Mouse (Mus musculus): ENCODE measurements around the gene Cep170b.

DNA sequence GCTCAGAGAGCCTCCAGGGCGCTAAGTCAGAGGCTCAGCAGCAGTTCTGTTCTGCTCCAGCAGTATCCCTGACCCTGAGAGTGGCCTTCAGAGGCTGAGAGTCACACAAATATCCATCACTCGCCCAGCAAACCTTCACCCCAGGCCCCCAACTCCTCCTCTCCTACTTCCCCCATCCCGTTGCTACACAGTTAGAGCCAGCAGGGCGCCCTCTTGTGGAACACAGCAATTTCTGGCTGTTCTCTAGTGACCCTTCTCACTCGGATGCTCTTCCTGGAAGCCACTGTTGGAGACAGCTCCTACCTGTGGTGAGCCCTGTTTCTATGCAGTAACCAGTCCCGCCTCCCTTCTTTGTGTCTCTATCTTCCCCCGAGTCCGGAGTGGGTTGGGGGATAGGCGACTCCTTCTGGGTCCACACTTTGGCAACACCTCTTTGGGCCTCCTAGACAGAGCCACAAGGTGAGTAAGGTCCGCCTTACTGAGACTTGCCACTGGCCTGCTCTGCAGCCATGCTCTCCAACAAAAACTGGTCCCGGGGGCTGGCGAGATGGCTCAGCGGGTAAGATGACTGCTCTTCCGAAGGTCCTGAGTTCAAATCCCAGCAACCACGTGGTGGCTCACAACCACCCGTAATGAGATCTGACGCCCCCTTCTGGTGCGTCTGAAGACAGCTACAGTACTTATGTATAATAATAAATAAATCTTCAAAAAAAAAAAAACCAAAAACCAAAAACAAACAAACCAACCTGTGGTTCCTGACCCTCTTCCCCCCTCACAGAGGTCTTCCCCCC is 44.8 kb upstream of the Cep170b start:
- peak; percentile 79 for TF ChIP-seq CTCF (IDR thresholded peaks at IDR 0.05; ENCODE audit: borderline replicate concordance, insufficient read depth, low read depth, low read length)
- no peak for TF ChIP-seq POLR2A (IDR thresholded peaks at IDR 0.05; ENCODE audit: borderline replicate concordance, insufficient read depth, low read length)

Measured in cerebellum, adult 2 months (tissue).